Mouse (Mus musculus) lung, adult 10 weeks (tissue): Measurements from ENCODE around the gene 4930407I10Rik. TPM values are rescaled to one million over a fixed set of nuclear protein-coding genes. Genes with fewer than 3 reads are reported as not detected.

Source experiments
- polyA plus RNA-seq: library from polyadenylated mRNA; stranded (reverse); fragments of 350-450 nt; fragmentation: Illumina TruSeq; extraction: RNeasy Lipid Tissue Mini Kit (QIAGEN cat#74804); gene quantifications from one replicate; pipeline ENCODE4 v1.2.3, GENCODE M21; 2014; ENCODE audit warnings: low read depth, low replicate concordance; ENCODE audit not compliant: insufficient read depth

Gene 4930407I10Rik
- not detected for polyA plus RNA-seq

GRCm38 (mm10) chr15:82058719-82059201 is at the start of gene 4930407I10Rik:
4930407I10Rik (plus strand) TSS chr15:82059151.

DNA sequence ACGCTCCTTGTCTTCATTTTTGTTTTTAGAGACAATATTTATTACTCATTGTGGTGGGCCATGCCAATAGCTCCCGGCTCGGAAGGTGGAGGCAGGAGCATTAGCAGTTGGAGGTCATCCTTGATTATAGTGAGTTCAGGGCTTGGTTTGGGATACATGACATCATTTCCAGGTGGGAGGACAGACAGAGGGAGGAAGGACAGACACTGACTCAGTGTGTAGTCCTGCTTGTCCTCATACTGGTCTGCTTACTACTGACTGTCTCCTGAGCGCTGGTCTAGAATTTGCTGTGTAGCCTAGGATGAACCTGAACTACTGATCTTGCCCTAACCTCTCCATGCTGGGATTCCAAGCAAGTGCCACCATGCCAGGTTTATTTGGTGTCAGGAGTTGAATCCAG is 25.2 kb upstream of the 4930407I10Rik start, which contains the start of gene Desi1:
Gene Desi1 (minus strand): TSS at position 101 of the 400 bp plus-strand sequence.

DNA sequence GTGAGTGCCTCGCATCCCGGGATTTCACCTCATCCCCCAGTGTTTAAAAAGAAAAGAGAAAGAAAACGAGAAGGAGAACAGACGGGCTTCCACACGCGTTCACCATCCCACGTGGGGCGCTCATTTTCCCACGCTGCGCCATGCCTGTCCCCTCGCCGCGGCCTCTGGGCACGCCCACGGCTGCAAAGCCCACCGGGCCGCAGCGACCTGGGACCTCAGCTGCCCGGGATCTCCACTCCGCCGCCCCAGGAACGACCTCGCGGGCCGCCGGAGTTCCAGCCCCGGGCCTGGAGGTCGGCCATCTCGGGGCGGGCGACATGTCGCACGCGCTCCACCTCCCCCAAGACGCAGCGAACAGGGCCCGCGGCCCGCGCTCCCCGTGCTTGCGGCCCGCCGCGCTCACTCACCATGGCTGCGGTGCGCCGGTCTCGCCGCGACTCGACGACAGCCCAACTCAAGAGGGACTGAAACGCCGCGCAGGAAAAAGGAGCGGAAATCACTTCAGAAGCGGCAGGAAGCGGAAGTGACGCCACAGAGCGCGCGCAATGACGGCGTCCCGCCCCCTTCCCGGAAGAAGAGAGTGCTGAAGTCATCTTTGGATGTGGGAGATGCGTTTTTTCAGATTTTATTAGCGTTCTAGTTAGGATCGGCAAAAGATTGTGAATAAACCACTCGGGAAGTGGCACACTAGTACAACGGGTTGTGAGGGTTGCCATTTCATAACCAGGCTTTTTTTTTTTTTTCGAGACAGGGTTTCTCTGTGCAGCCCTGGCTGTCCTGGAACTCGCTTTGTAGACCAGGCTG is 11.7 kb upstream of the 4930407I10Rik start, which contains the start of gene Snu13:
Gene Snu13 (minus strand): TSS at position 519 of the 804 bp plus-strand sequence.

DNA sequence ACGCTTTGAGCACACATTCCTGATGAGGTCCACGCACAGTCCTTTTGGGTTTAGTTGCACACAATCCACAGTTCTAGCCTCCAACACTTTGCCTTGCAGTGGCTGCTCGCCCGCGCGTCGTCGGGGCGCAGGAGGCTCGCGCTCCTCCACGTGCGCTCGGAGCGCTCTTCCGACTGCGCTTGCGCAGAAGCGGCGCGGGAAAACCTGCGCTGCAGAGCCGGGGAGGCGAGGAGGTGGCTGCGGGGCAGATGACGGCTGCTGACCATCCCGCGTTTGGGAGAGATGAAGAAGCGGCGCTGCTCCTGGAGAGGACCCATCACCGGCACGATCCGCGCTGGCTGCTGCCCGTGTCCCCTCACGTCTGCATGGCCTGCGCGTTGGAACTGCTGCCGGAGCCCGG is 10.9 kb downstream of the 4930407I10Rik start, which contains the start of gene Mei1:
Gene Mei1 (plus strand): TSS at position 99 of the 400 bp plus-strand sequence.

Other genes starting within 250 kb of the 4930407I10Rik start
- 12.8 TPM for gene Tob2, start 200.4 kb upstream of the 4930407I10Rik start, polyA plus RNA-seq
- gene Phf5a, start 187.2 kb upstream of the 4930407I10Rik start, polyA plus RNA-seq, result 55.8 TPM
- gene Aco2, start 186.8 kb upstream of the 4930407I10Rik start, polyA plus RNA-seq, result 86.1 TPM
- 10.8 TPM for gene Polr3h, start 132.9 kb upstream of the 4930407I10Rik start, polyA plus RNA-seq
- gene Csdc2, start 122.4 kb upstream of the 4930407I10Rik start, polyA plus RNA-seq, result 3.1 TPM
- gene Pmm1, start 98.2 kb upstream of the 4930407I10Rik start, polyA plus RNA-seq, result 27.0 TPM
- gene 1700029P11Rik, start 78.6 kb upstream of the 4930407I10Rik start, polyA plus RNA-seq, result not detected
- gene Xrcc6, start 71.3 kb upstream of the 4930407I10Rik start, polyA plus RNA-seq, result 16.5 TPM
- 16.9 TPM for gene Desi1, start 25.3 kb upstream of the 4930407I10Rik start, polyA plus RNA-seq
- 153 TPM for gene Snu13, start 11.6 kb upstream of the 4930407I10Rik start, polyA plus RNA-seq
- not detected for gene Mei1, start 10.8 kb downstream of the 4930407I10Rik start, polyA plus RNA-seq
- 10.0 TPM for gene Ccdc134, start 68.8 kb downstream of the 4930407I10Rik start, polyA plus RNA-seq
- 45.6 TPM for gene Srebf2, start 88.0 kb downstream of the 4930407I10Rik start, polyA plus RNA-seq
- gene Shisa8, start 153.7 kb downstream of the 4930407I10Rik start, polyA plus RNA-seq, result not detected
- 5.0 TPM for gene Tnfrsf13c, start 165.2 kb downstream of the 4930407I10Rik start, polyA plus RNA-seq
- gene Cenpm, start 185.6 kb downstream of the 4930407I10Rik start, polyA plus RNA-seq, result not detected
- not detected for gene 1500009C09Rik, start 193.2 kb downstream of the 4930407I10Rik start, polyA plus RNA-seq
- gene Sept3, start 215.7 kb downstream of the 4930407I10Rik start, polyA plus RNA-seq, result 0.72 TPM
- gene Wbp2nl, start 239.8 kb downstream of the 4930407I10Rik start, polyA plus RNA-seq, result not detected